Mouse (Mus musculus) olfactory bulb, adult 2 months (tissue): ENCODE measurements around the gene Rpl12. TPM values are rescaled to one million over a fixed set of nuclear protein-coding genes. Genes with fewer than 3 reads are reported as not detected.

Source experiments
- H3K27ac ChIP-seq: fragments of 200-500 bp; 2 replicates; pipeline ENCODE4 v1.5.1; 2012; ENCODE audit warnings: low read depth, low read length; ENCODE audit not compliant: insufficient read depth
- H3K4me1 ChIP-seq: fragments of 200-500 bp; 2 replicates; pipeline ENCODE4 v1.6.1; 2012; ENCODE audit warnings: low read length; ENCODE audit not compliant: control insufficient read depth, insufficient read depth
- H3K4me3 ChIP-seq: fragments of 200-500 bp; 2 replicates; pipeline ENCODE4 v1.5.1; 2012; ENCODE audit warnings: mild to moderate bottlenecking, low read depth, low read length, moderate library complexity; ENCODE audit not compliant: insufficient read depth
- CTCF ChIP-seq: fragments of 200-500 bp; IDR thresholded peaks from 2 replicates; pipeline ENCODE4 v1.5.1; 2012; ENCODE audit warnings: low read depth, mild to moderate bottlenecking, low read length, moderate library complexity; ENCODE audit not compliant: insufficient read depth
- POLR2A ChIP-seq: fragments of 200-500 bp; IDR thresholded peaks from 2 replicates; pipeline ENCODE4 v1.6.1; 2012; ENCODE audit warnings: mild to moderate bottlenecking, low read depth, low read length, moderate library complexity; ENCODE audit not compliant: insufficient read depth
- WGBS: fragments of 180-500 bp; shearing (Covaris S2); methylation state at CpG from one replicate; pipeline ENCODE4 v1.1.7; 2018; 5-methylcytosine and 5-hydroxymethylcytosine counted together
- polyA plus RNA-seq: library from polyadenylated mRNA; stranded (reverse); fragments of >200 nt; gene quantifications from 2 replicates; pipeline ENCODE4 v1.2.4, GENCODE M21; 2012; ENCODE audit warnings: low replicate concordance; ENCODE audit not compliant: missing spikeins, insufficient read depth, insufficient read length

The Rpl12 gene
- not detected in 2 replicates for polyA plus RNA-seq

DNA sequence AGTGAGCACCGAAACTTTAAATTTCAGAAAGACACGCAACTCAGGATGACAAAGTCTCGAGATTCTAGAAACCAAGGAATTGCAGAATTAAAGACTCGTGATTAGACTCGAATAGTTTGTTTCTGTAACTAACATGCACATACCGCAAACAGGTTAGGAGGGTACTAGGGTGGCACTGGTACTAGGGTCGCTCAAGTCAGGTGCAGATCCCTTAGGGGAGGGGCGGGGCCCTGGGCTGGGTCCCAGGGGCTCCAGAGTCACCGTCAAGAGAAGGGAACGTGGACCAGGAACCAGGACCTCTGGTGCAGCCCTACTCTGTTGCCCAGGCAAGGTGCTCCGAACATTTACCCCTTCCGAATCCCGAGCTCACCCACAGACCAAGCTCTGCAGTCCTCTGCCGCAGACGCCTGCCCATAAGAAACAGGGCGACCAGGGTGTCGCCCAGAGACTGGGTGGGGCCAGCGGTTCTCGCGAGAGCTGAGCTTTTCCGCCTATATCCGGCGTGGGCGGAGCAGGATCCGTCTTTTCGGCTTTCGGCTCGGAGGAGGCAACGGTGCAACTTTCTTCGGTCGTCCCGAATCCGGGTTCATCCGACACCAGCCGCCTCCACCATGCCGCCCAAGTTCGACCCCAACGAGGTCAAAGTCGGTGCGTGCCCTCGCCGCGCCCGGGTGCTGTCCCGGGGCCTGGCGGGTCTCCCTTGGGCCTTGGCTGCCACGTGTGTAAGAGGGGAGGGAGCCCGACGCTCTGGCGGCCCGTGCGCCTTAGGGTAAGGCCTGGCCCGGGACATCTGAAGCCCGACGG is at the start of gene Rpl12, which contains the start of gene Lrsam1:
Gene Rpl12, plus strand, starts transcription at position 368 of the 804 bp plus-strand sequence.
Gene Lrsam1, minus strand, starts transcription at position 423 of the 804 bp plus-strand sequence.
- TF ChIP-seq POLR2A, result peak; percentile 83; the same call in 1 of the 2 replicates
- TF ChIP-seq CTCF, result no peak
- Histone ChIP-seq H3K27ac (peak within 1 kb of the TSS; percentile 50), H3K4me3 (peak within 1 kb of the TSS; percentile 69), H3K4me1 (peaks cover 21% of the 10 kb centered on the region)
- 2% methylated on average over 55 of the region's 55 CpGs for WGBS

DNA sequence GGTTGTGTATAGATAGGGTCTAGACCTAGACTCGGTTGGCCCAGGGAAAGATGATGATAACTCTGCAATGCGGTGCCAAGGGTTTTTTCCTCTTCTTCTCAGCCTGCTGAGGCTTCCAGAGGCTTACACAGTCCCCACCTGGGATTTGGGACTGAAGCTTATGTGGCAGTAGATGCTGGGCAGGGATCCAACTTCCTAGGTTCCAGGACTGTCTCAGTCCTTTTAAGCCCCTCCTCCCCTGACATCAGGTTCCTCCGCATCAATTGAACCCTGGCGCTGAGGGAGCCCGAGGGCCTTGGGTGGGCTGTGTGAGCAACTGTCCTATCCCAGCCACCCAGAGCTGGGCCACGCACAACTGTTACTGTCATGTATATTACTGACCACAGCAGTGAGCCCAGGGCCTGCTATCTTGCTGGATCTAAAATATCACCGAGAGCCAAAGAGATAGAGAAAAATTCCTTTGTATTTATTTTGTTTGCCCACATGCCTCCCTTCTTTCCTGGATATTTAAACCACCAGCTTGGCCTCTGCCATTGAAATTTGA is 49.6 kb upstream of the Rpl12 start:
- no peak for TF ChIP-seq CTCF
- no peak for TF ChIP-seq POLR2A
- Histone ChIP-seq H3K27ac (no peak overlapping the region), H3K4me1 (peaks cover 40% of the 10 kb centered on the region), H3K4me3 (no peak overlapping the region)
- 82% methylated on average over 7 of the region's 7 CpGs for WGBS

DNA sequence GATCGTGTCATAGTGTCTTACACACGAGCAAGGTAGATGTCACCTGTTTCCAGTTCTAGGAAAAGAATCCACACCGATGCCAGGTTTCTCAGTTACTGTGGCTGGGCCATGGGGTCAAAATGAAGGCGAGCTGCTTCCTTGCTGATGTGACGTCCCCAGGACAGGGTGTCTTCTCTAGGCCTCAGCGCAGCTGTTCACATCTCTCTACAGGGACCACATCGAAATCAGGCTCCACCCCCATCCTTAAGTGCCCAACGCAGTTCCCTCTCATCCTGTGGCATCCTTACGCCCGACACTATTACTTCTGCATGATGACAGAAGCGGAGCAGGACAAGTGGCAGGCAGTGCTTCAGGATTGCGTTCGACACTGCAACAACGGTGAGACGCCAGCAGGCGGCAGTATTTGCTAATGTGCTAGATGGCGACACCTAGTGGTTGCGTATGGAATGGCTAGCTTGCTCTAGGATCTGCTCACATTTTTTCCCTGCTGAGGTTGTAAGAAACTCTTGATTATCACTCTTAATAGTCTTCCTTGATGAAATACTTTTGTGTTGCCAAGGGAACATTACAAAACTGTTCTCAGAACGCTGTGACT is 49.1 kb upstream of the Rpl12 start:
- peaks cover 38% of the 10 kb centered on the region for H3K4me1 ChIP-seq
- no peak overlapping the region for H3K4me3 ChIP-seq
- 30% methylated on average over 19 of the region's 19 CpGs for WGBS
- TF ChIP-seq CTCF, result peak; percentile 96
- TF ChIP-seq POLR2A, result no peak
- no peak overlapping the region for H3K27ac ChIP-seq

DNA sequence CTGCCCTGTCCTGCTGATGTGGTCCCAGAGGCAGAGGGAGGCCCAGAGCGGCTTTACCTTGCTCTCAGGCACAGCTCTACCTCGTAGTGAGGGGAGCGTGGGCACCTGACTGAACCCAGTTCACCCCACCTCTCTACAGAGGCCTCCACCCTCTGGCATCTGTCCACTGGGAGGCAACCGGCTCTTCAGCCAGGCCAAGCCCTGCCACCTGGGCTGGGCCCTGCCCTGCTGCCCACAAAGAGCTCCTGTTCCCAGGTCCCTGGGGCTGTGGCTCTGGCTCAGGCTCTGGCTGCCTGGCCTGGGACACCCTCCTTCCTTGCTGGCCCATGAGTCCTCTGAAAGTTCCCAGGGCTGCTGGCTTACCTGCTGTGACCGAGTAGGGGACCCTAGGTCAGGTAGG is 47.0 kb upstream of the Rpl12 start:
- TF ChIP-seq POLR2A (no peak), CTCF (no peak)
- Histone ChIP-seq H3K4me3 (no peak overlapping the region), H3K27ac (peak overlapping the region; percentile 53; the same call in 1 of the 2 replicates), H3K4me1 (peaks cover 26% of the 10 kb centered on the region)
- 81% methylated on average over 5 of the region's 5 CpGs for WGBS

DNA sequence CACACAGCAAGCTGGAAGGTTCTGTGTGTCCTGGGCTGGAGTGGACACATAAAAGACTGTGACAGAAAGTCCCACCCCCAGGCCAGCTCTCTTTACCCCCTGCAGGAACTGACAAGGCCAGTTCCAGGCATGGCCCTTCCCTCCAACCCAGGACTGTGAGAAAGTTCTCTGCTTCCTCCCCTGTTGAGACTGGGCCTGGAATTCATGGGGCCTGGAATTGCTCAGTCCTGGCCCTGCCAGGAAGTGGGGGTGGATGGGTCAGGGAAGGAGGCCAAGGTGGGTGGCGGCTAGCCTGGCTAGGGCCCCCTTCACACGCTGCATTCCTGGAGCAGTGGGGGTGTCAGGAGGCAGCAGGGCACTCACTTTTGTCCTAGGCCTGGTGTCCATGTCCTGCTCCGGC is 46.5 kb upstream of the Rpl12 start:
- WGBS, result 53% methylated on average over 3 of the region's 3 CpGs
- H3K4me1 ChIP-seq, result peaks cover 25% of the 10 kb centered on the region
- H3K4me3 ChIP-seq, result no peak overlapping the region
- H3K27ac ChIP-seq, result 0 out of 2 replicates have a peak overlapping the region, but pooled peaks have one; percentile 53
- no peak for TF ChIP-seq CTCF
- TF ChIP-seq POLR2A, result no peak

DNA sequence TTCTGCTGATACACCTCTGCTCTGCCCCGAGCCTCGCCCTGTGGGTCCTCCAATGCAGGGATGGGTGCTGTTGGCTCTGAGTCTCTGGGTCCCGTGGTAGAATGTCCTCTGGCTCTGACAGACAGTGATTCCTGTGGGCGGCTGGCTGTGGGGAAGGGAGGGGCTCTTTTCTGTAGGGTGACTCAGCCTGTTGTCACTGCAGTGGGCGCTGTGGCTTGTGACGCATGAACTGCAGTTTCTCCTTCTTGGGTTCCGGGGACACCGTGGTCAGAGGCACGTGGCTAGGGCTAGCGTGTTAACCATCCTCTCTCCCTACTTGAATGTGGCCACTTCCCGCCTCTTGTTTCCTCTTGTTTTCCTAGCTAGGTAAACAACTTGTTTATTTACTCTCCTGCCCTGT is 43.8 kb upstream of the Rpl12 start:
- no peak overlapping the region for H3K4me3 ChIP-seq
- TF ChIP-seq CTCF (no peak), POLR2A (no peak)
- H3K4me1 ChIP-seq, result peaks cover 26% of the 10 kb centered on the region
- H3K27ac ChIP-seq, result peak overlapping the region; percentile 85
- WGBS, result 39% methylated on average over 11 of the region's 11 CpGs

DNA sequence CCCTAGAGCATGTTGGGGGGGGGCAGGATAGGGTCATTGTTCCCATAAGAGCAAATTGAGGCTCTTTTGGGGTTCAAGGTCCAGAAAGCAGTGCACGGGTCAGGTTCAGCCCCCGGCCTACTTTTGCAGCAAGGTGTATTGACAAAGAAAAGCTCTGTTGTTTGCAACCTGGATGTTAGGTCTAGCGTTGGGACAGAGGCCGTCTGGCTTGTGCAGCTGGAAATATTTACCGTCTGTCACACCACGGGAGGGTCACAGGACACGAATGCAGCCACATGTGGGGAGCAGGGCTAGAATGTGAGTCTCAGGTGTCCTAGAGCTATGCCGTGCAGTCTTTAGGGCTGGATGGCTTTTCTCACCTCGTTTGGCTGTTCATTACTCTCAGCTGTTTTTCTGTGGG is 43.0 kb upstream of the Rpl12 start:
- Histone ChIP-seq H3K4me3 (no peak overlapping the region), H3K4me1 (peaks cover 26% of the 10 kb centered on the region), H3K27ac (no peak overlapping the region)
- TF ChIP-seq POLR2A (no peak), CTCF (no peak)
- WGBS, result 89% methylated on average over 9 of the region's 9 CpGs

DNA sequence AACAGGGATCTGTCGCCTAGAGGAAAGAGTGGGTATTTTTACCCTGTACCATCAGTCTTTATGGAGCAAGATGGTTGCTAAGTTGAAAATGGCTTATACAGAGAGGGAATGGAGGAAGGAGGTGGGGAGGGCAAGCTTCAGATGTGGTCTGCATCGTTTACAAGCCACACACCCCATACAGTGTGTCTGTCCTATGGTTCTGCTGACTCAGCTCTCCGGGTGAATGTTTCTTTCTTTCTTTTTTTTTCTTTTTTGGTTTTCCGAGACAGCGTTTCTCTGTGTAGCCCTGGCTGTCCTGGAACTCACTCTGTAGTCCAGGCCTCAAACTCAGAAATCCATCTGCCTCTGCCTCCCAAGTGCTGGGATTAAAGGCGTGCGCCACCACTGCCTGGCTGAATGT is 40.1 kb upstream of the Rpl12 start:
- TF ChIP-seq CTCF, result no peak
- 71% methylated on average over 7 of the region's 7 CpGs for WGBS
- H3K4me3 ChIP-seq, result no peak overlapping the region

More for the DNA sequence above, 40.1 kb upstream of the Rpl12 start:
- Histone ChIP-seq H3K27ac (no peak overlapping the region), H3K4me1 (peaks cover 22% of the 10 kb centered on the region)
